Mouse (Mus musculus) embryo, embryonic 10 days (tissue): ENCODE results near the gene Snx11.
"Not testable (repeated sequence)": the region's sequence is repeated elsewhere in the genome, so short reads cannot be mapped to it uniquely, and the experiment has no call there.

ENCODE experiments used
- DNase-seq: peaks from one replicate; pipeline ENCODE4 v3.0.0-alpha.2; 2015; ENCODE audit warnings: low spot score

The Snx11 gene

DNA sequence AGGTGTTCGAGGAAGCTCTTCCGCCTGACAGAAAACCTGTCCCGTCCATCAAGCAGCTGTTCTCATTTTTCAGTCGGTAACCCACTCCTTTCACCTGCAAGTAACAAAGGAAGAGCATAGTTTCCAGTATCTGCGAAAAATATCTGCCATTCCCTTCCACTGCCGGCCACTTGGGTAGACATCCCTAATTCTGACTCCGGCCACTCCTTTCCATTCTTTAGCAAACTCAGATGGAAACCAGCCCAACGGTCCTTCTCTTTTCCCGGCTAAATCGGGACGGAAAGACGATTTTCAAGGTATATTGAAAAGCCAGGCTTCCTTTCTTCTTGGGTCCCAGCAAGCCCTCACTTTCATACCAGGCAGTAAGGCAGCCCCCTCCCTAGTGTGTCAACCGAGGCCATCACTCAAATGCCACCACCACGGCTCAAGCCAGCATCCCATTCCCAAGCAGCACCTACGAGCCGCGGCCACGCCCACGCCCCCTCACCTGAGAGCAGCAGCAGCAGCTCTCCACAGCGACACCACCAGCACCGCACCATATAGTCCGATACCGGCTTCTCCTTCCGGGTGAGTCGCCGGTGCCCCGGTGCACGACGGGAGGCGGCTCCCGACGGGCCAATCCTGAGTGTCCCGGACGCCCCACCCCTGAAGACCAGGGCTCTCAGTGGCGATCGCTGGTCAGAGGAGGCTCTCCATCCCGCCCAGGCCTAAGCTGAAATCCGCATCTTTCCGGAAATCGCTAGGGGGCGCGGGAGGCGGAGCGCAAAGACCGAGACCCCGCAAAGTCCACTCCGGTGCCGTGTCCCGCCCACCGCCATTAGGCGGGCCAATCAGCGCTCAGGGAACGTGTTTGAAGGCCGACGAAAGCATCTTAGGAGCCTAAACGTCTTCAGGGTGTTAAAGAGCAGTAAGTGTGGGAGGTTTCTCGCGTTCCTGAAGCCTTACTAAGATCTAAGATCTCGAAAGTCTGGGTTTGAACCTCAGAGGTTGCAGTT is at the start of gene Snx11:
Gene Snx11 (minus strand): TSS at position 592 of the 995 bp plus-strand sequence.
- DNase-seq, result peak; percentile 99

DNA sequence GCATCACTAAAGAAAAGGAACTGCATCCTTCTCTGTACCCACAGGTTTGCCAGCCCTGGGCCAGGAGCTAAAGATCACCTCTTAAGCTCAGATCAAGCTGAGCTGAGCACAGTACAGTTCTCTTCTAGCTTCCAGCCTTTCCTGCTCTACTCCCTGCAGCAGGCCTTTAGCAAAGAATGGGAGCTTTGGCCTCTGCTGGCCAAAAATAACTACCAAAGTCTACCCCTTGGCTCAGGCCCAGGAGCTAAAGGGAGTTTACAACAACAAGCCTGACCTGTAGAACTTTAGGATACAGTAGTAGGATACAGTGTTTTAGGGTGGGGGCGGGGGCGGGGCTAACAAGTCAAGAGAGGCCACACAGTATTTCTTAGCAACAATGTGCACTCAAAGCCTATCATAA is 49.1 kb upstream of the Snx11 start:
- DNase-seq, result no peak

DNA sequence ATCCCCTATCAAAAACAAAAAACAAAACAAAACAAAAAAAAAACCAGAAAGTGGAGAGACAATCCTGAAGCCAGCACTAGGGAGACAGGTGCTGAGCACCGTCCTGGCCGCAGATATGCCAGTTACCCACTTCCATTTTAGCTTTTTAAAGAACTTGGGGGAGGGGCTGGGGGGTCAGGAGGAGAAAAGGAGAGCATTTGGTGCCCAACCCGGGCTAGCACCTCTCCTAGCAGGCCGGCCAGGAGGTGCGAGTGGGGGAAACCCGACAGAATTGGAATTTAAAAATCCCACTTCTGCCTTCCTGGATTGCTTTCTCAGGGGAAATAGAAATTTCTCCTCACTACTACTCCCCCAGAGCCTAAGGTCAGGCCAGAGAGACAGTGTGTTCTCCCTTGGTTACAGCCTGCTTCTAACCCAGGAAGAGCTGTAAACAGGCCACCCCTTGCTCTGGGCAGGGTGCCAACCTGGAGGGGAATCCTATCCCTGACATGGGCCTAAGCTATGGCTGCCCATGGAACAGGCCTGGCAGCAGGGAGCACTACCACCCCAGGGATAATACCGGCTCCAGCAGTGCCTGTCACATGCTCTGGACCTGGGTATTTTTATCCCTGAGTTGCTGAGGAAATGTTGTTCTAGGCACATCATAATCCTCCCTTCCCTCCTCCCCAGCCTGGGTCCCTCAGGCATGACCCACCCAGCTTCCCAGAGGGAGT is 47.6 kb upstream of the Snx11 start:
- no peak for DNase-seq

DNA sequence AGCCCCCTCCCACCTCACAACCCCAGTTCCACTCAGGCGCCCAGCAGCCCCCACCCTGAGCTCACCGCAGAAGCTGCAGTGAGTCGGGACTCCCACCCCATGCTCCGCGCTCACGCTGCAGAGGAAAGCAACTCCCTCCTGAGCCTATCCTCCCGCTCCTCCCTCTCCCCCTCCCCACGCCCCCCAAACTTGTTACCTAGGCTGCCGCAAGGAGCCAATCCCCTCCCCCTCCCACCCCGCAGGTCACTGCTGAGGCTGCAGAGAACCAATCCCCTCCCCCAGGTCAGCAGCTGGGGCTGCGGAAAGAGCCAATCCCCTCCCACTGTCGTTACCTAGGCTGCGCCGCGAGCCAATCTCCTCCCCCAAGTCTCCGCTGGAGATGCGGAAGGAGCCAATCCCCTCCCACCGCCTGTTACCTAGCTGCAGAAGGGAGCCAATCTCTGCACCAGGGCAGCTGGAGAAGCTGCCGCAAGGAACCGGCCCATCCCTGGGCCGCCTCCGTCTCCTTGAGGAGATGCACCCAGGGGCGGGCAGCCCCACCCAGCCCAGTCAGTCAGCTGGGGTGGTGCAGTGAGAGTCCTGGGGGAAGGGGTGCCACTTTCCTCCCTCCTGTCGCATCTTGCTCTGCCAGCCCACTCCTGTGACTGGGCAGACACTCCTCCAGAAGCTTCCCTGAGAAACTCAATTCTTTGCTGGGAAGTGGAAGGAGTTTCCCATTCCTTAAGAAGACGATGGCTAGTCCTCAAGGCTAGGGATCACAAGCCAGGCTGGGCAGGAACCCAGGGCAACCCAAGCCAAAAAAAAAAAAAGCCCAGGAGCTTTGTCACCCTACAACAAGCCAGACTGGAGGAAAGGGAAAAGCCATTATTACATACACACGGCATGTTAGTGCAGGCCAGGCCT is 46.8 kb upstream of the Snx11 start:
- peak; percentile 97 for DNase-seq

DNA sequence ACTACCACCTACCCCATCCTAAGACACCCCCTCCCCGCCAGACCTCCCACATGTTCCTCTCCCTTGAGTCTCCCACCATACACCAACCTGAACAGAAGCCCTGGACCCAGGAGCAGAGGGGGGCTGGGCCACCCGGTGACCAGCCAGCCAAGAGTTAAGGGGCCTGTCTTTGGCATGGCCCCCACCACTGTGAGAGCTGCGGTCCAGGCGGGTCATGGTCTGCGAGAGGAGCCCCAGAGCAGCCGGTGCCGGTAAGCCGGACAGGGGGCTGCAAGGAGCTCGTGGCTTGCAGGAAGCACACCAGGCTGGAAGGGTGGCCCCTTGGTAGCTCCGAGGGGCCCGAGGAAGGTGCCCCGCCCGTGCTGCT is 46.1 kb upstream of the Snx11 start:
- DNase-seq, result no peak

DNA sequence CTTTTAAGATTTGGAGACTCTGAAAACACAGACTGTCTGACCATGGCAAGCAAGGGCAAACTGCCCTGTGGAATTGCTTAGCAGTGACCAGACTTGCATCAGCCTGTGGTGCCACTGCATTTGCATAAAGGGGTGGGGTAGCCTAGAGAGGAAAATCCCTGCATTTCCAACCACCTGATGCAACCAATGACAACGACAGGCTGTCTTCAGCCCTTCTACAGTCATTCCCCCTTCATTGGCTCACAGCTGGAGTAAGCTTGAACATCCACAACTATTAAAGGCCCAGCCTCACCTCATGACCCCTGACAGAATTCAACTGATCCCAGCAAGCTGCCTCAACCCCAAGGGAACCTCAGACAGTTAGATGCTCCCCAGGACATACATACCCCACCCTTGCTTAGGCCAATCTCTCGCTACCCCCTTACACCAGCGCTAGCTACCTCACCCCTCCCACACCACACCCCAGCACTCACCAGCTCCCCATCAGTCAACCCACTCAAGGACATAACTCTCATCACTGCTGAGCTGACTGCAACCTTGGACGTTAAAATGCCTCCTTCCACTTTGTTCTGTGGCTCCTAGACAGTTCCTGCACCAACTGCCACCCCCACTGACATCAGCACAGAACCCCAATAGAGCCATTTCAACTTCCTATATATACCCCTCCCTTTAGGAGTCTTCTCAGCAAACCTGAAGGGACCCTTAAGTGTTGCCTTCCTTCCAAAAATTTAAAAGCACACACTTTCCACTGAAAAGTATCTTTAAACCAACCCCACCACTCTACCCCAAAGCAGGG is 45.5 kb upstream of the Snx11 start:
- DNase-seq, result no peak

DNA sequence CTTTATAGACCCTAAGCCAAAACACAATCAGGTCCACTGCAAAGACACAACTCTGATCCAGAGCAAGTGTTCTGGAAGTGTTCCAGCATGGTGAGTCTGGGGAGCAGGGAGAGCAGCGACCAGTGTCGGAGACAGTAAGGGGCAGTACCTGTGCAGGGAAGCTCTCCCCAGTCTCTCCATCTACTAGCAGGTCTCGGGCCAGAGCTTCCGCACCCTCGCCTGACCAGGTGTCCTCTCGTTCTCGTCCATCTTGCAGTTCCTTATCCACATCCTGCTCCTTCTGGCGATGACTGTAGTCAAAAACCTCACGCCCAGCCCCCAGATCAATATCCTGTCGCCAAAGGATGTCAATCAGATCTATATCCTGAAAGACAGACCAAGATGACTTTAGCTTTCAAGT is 44.6 kb upstream of the Snx11 start:
- DNase-seq, result no peak

DNA sequence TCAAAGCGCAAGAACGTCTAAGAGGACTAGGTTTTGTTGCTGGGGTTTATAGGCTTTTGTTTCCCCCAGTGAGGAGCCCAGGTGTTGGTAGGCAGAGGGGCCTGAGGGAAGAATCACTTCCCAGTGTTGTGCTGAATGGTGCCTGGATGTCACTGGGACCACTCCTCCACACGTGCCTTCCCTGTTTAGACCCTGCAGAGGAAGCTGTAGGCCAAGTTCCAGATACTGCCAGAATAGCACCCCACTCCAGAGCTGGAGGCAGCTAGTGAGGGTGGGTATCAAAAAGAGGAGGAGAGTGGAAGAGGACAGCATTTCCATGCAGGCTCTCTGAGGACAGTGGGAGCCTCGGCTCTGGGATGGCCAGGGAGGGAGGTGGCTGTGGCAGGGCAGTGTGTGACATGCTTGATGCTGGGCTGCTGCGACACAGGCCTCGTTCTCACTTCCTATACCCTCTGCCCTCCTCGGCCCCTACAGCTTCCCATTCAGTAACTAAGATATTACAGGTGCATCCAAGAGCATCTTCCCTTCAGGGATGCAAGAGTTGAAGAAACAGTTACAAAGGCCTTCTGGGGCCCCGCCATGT is 40.9 kb upstream of the Snx11 start:
- no peak for DNase-seq

DNA sequence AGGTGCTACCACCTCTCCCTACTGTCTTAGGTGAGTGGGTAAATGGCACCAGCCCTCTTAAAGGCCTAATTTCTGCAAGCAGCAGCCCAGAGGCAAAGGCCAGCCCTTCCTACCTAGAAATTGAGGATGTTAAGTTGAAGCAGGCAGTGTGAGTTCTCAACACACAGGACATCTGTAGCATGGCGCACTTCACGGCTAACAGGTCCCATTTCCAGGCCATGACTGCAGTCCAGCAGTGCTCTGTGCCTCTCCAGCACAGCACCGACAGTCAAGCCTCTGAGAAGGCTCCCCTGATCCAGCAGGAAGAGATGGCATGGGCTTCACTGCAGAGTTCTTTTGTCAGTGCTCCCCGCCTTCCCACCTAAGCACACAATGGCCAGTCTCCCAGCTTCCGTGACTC is 39.6 kb upstream of the Snx11 start:
- no peak for DNase-seq

DNA sequence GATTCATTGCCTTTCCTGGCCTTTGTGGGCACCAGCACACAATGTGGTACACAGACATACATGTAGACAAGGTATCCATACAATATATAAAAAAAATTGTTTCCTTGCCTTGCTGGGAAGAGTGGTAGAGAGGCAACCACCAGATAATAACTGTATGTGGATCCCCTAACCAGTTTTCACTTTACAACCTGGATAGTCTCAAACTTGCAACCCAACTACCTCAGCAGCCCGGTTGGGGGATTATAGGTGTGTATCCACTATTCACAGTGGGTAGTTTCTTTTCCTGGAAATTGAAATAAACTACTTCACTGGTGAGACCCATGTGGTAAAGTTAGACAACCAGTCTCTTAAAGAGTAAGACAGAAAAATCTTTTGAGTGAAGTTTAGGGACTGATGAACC is 39.1 kb upstream of the Snx11 start:
- DNase-seq, result no peak

DNA sequence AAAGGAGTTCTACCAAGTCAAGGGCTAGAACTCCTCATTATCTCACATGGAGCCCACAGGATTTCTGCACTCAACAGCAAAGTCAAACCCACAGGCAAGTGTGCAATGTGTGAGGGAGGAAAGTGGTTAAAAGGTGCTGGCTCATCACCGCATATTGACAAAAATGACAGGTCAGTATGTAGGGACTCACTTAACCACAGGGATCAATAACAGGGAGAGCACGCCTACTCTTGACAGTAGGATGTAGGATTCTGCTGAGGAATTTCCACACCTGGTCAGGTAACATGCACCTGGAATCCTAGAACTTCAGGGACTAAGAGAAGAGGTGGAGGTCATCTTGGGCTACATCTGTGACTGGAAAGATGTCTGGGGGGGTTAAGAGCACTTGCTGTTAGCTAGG is 38.5 kb upstream of the Snx11 start:
- no peak for DNase-seq

DNA sequence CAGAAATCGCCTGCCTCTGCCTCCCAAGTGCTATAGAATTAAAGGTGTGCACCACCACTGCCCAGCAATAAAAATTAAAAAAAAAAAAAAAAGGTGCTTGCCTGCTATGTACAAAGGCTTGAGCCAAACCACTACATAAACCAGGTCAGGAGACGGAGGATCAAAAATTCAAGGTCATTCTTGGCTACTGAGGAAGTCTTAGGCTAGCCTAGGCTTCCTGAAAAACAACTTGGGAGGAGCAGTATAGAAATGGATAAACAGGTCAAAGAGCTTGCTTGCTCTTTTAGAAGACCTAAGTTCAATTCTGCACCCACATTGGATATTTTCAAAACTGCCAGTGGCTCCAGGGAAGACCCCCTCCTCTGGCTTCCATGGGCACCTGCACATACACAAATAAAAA is 37.1 kb upstream of the Snx11 start:
- DNase-seq, result no peak

DNA sequence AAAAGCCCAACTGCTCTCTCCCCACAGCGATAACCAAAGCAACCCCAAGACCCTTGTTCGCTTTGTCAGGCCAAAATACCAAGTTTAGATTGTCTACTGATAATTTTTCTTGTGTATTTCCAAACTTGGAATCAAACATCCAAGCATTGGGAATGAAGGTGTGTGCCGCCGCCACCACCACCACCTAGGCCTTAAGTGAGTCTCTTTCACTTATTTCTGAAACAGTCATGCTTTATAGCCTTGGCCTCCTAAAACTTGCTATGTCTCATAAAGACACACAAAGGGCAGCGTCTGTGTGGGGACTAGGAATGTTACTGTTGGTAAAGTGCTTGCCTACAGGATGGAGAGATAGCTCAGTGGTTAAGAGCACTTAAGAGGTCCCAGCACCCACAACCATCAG is 36.6 kb upstream of the Snx11 start:
- no peak for DNase-seq

DNA sequence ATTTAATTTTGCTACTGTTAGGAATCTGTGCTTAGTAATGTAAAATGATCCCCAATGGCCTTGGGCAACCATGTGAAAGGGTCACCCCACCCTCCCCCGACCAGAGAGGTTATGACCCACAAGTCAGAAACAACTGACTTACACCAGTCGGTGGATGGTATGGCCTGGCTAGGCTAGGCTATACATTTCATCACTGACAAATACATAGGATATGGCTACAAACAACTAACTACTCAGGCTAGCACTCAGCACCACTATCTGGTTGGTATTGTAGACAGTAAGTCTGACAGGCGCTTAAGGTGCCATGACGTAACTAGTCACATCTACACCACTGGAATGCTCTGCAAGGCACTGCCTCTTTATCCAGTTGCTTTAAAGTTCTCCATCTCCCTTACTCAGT is 36.1 kb upstream of the Snx11 start:
- no peak for DNase-seq

DNA sequence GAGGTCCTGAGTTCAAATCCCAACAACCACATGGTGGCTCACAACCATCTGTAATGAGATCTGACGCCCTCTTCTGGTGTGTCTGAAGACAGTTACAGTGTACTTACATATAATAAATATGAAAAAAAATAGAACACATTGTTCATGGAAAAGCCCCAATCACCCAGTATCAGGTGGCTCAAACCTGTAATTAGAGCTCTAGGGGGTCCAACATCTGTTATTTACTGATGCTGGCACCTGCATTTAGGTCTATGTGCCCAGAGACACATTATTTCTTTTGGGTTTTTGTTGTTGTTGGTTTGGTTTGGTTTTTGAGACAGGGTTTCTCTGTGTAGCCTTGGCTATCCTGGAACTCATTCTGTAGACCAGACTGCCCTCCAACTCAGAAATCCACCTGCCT is 33.8 kb upstream of the Snx11 start:
- not testable (repeated sequence) for DNase-seq

DNA sequence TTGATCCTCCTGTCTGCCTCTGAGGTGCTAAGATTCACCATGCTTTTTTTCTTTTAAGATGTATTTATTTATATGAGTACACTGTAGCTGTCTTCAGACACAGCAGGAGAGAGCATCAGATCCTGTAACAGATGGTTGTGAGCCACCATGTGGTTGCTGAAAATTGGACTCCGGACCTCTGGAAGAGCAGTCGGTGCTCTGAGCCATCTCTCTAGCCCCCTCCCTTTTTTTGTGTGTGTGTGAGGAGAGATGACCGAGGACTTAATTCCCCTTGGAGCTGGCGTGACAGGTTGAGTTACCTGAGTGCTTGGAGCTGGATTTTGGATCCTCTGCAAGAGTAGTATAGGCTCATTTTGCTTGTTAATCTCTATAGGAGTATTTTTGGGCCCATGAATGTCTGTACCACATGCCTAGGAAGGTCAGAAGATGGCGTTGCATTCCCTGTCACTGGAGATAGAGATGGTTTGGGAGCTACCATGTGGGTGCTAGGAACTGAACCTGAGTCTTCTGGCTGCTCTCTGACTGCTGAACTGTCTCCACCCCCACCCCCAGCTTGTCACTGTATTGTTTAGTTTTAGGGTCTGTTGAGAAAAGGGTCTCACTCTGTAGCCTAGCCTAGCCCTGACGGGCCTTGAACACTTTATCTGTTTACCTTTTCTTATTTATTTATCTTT is 32.3 kb upstream of the Snx11 start:
- DNase-seq, result no peak

DNA sequence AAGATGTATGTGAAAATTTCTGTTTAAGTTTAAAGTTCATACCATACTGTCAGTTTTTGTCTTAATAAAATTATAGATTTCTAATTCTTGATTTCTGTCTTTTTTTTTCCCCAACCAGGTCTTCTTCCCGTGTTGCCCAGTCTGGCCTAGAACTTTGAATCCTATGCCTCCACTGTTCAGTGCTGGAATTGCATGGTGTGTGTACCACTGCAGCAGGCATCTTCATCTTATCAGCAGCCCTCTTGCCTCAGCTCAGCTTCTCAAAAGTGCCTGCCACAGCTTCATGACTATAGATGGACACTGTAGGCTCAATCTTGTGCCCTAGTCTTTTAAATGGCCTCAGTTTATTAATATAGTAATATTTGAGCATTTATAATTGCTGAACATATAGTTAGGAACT is 30.7 kb upstream of the Snx11 start:
- DNase-seq, result no peak

DNA sequence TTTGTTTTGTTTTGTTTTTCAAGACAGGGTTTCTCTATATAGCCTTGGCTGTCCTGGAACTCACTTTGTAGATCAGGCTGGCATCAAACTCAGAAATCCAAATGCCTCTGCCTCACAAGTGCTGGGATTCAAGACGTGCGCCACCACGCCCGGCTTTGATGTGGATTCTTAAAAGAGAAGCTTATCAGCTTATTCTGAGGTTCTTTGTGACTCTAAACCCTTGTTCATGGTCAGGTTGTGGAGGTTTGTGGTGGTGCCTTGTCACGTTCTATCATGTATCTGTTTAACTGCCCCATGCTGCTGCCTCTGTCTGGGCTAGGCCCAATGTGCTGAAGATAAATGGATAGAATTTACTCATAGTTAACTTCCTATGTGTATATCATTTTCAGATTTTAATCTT is 28.2 kb upstream of the Snx11 start:
- DNase-seq, result no peak

DNA sequence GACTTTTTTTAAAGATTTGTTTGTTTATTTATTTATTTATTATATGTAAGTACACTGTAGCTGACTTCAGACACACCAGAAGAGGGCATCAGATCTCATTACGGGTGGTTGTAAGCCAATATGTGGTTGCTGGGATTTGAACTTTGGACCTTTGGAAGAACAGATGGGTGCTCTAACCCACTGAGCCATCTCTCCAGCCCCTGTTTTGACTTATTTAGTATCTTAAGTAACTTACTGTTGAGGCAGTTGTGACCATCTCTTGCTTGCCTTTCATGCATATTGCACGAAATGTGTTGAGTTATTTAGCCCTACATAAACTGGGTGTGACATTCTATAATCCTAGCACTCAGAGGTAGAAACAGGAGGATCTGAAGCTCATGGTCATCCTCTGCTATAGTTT is 22.2 kb upstream of the Snx11 start:
- no peak for DNase-seq

DNA sequence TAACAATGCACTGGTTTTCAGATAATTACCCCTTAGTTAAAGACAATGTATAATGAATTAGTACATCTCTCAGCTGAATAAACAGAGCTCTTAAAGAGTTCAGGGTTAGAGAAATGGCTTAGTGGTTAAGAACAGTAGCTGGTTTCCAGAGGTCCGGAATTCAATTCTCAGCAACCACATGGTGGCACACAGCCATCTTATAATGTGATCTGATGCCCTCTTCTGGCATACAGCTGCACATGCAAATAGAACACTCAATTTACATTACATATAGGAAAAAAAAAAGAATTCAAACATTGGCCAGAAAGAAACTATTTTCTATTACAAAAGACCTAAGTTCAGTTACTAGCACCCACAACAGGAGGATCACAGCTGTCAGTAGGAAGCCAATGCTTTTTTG is 19.2 kb upstream of the Snx11 start:
- DNase-seq, result no peak

DNA sequence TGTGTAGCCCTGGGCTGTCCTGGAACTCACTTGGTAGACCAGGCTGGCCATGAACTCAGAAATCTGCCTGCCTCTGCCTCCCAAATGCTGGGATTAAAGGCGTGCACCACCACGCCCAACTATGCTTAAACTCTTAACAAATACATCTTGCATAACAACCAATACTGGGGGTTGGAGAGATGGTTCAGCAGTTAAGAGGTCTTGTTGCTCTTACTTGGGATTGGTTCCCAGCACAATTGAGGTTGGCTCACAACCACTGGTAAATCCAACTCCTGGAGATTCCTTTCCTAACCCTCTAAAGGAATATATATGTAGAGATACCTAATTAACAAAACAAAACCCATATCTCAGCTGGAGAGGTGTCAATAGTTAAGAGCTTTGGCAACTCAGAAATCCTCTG is 18.7 kb upstream of the Snx11 start:
- no peak for DNase-seq
